Comparison of ENCODE assay signal across 9 mouse cellular contexts in genomic region chrX:140183003-140183402, GRCm38 (mm10).
DNase-seq lines count a peak whose midpoint lies in the region.
"Had no signal": no experiment of that assay in that cellular context is flagged by ENCODE, and none has a peak within 500 bp of the region (broad histone marks: within the 10 kb centered on the region; RNA-seq: fewer than 3 reads in every experiment).

No protein-coding gene starts in this region.

- DNase-seq in kidney, adult 9 months, result peak; percentile 9
- no peak for DNase-seq in kidney, adult 11 months
- DNase-seq in 3T3-L1 (ENCODE audit: low read depth, low spot score) (peak; percentile 43), 416B (ENCODE audit: low read depth) (peak; percentile 20)
- peak; percentile 11 for DNase-seq in induced T-regulatory cell, adult 2 months (ENCODE audit: low read depth)
- DNase-seq in frontal cortex, adult 2 months (ENCODE audit: extremely low spot score in 1 of 2, low spot score in 1 of 2), result no peak
- no peak for DNase-seq in right cerebral cortex, postnatal 4 days
- DNase-seq: cerebellum, adult 18-20 months; thymus, adult 18-20 months had no signal

Comparison
In these comparisons a context has a peak if more than half of its experiments do, and no peak if none do; other contexts are left out.
1. DNase-seq: peak in kidney, adult 9 months (single experiment), 3T3-L1 (single experiment), 416B (single experiment) and induced T-regulatory cell, adult 2 months (single experiment); none in kidney, adult 11 months (single experiment), frontal cortex, adult 2 months (0 of 2) and right cerebral cortex, postnatal 4 days (single experiment).